Mouse (Mus musculus): ENCODE measurements around the gene Jmjd8.
A peak's percentile ranks its signal among the peaks of the same experiment; 100 is the strongest.

Jmjd8 gene

DNA sequence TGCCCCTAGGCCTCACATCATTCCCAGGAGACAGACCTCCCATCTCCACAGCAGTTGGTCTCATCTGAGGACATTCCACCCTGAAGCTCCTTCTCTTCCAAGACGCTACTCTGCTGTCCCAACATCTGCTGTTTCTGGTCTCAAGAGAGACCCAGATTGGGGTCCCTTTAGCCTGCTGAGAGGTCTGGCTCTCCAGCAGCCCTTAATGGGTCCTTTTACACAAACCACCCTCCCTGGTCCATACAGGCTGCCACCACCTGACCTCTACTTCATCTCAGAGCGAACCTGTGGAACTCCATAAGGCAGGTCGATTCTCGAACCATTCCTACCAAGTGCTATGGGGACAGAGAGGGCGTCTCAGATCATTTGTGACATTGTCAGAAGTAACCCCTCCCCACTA is 20.6 kb upstream of the Jmjd8 start:
- no peak for DNase-seq (ENCODE audit: extremely low read depth, insufficient read length, low spot score)

DNA sequence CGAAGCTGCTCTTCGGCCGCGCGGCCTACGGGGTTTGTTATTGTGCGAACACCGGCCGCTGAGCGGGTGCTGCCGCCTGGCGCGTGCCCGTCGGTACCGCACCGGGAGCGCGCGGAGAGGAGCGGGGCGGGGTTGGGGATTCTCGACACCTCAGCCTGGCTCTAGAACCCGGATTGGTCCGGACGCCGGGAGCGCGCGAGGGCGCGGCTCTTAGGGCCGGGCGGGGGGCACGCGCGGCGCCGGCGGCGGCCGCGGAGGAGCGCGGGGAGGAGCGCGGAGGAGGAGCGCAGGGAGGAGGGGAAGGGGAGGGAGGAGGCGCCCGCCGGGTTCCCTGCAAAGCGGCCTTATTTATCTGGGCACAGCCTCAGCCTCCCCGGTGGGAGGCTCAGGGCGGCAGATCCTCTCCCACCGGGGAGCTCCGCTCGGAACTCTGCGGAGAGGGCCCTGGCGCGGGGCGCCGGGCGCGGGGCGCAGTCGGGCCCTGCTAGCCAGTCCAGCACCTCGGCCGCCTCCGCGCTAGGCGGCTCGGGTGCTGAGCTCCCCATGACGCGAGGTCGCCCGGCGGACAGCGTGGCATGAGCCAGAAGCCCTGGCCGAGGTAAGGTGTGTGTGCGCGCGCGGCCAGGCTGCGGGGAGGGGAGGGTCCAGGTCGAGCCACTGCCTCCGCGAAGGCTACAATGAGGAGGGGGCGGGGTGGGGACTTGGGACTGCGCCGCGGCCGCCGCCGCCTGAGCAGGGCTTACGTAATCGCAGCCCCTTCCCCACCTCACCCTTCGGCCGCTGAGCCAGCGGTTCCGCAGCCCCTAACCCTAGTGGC is 19.7 kb upstream of the Jmjd8 start, which contains the start of gene Fbxl16:
Fbxl16 (plus strand) TSS at position 297 of the 817 bp plus-strand sequence.
- no peak for DNase-seq (ENCODE audit: extremely low read depth, insufficient read length, low spot score)

DNA sequence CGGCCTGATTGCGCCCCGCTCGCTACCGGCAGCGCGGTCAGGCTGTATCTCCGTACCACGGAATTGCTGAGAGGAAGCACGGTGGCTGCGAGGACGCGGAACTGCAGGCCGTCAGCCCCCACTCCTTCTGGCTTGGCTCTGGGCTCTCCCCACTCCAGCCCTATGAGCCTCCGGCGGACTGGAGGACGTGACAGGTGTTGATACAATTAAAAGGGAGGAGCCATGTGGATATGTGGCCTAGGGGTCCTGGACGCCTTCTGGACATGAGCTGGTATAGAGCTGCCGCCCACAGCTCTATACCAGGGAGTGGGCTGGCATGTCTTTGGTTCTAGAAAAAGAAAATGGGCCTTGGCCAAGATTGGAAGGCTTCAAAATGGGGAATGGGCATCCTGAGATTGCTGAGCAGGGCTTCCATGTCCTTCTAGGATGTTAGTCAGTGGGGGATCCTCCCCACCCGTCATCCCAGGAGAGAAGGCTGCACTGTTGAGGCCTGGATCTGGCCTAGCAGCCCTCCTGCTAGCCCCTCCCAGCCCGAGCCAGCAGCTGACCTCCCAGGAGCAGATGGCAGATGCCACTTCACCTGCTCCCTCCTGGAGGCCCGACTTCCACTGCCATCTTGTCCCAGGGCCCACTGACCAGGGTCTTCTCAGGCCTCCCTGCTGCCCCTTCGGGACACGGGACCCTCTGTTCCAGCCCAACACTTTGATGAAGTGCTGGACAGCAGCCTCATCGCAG is 18.9 kb upstream of the Jmjd8 start:
- no peak for DNase-seq (ENCODE audit: extremely low read depth, insufficient read length, low spot score)

DNA sequence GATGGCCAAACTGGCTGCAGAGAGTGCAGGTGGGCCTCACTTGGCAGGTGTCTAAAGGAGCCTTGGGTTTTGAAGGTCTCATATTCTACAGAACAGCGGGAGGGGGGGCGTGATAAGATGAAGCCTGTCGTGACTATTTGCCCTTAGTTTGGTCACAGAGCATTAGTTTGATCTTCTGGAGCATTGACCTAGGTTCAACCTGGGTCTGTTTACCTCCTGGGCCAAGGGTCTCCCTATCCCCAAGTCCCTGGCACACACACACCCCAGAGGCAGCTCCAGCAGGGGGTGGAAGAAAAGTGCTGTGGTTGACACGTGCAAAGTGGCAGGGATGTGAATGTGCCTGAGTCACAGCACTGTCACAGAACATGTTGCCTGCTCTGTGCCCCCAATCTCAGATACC is 17.8 kb upstream of the Jmjd8 start:
- DNase-seq (ENCODE audit: extremely low read depth, insufficient read length, low spot score), result no peak

DNA sequence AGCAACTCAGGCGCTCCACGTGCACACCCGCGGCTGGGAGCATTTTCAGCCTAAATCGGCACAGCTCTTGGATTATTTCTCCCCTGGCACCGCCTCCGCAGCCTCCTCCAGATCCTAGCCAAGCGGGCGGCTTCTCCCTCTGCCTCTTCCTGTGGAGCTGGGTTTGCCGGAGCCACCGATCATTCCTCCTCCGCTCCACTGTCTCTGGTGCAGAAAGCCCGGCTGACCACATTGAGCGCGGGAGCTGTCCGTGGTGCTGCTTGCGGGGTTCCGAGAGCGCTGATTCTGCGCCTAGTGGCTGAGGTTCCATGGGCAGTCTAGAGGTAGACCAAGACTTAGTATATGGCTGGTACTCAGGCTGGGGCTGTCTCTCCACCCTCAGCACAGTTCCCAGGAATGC is 15.2 kb upstream of the Jmjd8 start:
- no peak for DNase-seq (ENCODE audit: extremely low read depth, insufficient read length, low spot score)

DNA sequence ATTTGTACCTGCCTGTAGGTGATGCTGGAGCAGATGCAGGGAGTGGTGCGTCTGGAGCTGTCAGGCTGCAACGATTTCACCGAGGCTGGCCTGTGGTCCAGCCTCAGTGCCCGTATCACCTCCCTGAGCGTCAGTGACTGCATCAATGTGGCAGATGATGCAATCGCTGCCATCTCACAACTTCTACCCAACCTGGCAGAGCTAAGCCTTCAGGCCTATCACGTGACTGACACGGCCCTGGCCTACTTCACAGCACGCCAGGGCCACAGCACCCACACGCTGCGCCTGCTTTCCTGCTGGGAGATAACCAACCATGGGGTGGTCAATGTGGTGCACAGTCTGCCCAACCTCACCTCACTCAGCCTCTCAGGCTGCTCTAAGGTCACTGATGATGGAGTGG is 11.0 kb upstream of the Jmjd8 start:
- DNase-seq (ENCODE audit: extremely low read depth, insufficient read length, low spot score), result no peak

DNA sequence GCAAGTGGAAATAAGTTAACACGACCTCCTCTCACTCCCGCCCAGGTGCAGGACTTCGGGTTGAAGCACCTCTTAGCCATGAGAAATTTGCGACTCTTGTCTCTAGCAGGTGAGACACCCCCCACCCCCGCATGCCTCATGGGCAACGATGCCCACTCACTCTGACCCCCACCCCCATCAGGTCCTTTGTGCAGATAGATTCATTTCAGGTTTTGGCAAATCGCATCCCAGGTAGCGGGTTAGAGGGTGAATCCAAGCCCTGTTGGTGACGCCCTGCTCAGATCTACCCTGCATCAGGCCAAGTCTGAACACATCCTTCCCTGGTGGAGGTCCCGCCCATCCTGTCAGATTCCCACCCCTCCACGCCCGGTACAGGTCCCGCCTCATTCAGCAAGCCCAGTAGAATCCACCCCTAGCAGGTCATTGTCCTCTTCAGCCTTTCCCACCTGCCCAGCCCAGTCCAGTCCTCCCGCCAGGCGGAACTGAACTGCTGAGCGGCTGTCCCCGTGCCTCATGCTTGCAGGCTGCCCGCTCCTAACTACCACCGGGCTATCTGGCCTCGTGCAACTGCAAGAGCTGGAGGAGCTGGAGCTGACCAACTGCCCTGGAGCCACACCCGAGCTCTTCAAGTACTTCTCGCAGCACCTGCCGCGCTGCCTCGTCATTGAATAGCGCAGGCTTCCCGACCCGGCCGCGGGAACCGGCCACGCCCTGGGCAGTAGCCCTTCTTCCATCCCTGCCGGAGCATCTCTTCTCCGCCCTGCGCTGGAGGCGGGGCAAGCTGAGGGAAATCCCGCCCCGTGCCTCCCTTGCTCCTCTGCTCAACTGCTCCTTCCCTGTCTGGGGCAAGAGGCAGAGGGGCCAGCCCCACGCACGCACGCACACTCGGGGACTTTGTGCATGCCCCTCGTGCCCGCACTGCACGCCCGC is 9.6 kb upstream of the Jmjd8 start:
- DNase-seq (ENCODE audit: extremely low read depth, insufficient read length, low spot score), result peak; percentile 89

DNA sequence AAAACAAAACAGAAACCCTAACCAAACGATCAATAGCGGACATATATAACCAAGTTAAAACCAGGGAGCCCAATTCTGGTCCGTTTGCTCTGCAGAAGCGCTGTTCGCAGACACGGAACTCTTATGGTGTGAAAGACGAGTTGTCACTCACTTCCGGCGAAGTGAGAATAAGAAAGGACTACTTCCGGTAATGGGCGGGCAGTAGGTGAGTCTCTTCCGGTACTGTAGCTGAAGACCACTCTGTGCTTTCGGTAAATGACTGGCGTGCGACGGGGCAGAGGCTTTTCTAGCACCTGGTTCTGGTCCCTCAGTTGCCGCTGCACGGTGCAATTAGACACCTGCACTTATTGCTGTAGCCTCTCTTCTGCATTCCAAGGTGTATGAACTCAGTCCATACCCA is 5.2 kb upstream of the Jmjd8 start, which contains the start of gene Wdr24:
Wdr24 (plus strand) TSS at position 176 of the 400 bp plus-strand sequence.
- peak; percentile 62 for DNase-seq (ENCODE audit: extremely low read depth, insufficient read length, low spot score)

DNA sequence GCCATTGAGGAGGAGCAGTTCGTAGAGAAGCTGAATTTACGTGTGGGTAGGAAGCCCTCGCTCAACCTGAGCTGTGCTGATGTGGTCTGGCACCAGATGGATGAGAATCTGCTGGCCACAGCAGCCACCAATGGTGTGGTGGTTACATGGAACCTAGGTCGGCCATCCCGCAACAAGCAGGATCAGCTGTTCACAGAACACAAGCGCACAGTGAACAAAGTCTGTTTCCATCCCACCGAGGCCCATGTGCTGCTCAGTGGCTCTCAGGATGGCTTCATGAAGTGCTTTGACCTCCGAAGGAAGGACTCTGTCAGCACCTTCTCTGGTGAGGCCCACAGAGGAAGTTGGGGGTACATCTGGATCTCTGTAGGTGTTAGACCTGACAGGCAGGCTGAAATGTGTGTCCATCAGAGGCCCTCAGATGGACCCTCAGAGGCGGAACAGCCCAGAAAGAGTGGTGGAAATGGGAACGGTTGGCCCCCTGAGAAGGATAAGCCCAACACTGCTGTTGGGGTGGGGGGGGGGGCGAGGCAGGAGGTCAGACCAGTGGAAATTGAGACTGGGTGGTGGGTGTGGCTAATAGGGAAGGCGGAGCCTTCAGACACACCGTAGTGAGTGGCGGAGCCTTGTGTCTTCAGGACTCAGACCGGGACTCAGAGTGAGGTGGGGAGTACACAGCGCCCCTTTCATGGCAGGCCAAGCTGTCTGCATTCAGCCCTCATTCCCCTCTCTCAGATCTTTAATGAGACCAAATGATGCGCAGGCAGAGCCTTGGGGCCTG is 4.1 kb upstream of the Jmjd8 start:
- no peak for DNase-seq (ENCODE audit: extremely low read depth, insufficient read length, low spot score)

DNA sequence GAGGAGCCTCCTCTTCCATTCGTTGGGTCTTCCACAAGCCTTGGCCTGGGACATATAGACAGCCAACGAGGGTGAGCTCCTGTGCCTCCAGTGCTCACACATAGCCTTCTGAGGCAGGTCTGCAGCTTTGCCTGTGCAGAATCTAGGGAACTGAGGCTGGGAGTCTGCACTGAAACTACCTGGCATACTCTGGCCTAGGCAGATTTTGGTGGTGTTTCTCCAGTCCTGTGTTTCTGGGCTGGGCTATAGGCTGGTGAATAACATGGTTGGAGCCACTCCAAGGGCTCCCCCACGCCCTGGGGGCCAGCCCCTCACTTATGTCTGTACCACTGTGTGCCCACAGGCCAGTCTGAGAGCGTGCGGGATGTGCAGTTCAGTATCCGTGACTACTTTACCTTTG is 3.4 kb upstream of the Jmjd8 start:
- no peak for DNase-seq (ENCODE audit: extremely low read depth, insufficient read length, low spot score)

DNA sequence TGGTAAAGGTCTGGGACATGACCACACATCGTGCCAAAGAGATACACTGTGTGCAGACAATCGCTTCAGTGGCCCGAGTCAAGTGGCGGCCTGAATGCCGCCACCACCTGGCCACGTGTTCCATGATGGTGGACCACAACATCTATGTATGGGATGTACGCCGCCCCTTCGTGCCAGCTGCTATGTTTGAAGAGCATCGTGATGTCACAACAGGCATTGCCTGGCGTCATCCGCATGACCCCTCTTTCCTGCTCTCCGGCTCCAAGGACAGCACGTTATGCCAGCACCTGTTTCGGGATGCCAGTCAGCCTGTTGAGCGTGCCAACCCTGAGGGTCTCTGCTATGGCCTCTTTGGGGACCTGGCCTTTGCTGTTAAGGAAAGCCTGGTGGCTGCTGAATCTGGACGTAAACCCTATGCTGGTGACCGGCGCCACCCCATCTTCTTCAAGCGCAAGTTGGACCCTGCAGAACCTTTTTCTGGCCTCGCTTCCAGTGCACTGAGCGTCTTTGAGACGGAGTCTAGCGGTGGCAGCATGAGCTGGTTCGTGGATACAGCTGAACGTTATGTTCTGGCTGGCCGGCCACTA is 2.6 kb upstream of the Jmjd8 start:
- DNase-seq (ENCODE audit: extremely low read depth, insufficient read length, low spot score), result no peak

DNA sequence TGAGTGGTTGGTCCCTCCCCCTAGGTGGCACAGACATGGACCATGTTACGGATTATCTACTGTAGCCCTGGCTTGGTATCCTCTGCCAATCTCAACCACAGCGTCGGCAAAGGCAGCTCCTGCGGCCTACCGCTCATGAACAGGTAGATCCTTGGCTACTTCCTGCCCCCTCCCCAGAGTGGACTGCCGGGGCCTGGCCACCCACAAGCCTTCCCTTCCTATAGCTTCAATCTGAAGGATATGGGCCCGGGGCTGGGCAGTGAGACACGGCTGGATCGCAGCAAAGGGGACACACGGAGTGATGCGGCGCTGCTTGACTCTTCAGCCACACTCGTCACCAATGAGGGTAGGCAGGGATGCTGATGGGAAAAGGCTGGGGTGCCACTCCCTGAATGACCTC is 1.7 kb upstream of the Jmjd8 start:
- no peak for DNase-seq (ENCODE audit: extremely low read depth, insufficient read length, low spot score)

DNA sequence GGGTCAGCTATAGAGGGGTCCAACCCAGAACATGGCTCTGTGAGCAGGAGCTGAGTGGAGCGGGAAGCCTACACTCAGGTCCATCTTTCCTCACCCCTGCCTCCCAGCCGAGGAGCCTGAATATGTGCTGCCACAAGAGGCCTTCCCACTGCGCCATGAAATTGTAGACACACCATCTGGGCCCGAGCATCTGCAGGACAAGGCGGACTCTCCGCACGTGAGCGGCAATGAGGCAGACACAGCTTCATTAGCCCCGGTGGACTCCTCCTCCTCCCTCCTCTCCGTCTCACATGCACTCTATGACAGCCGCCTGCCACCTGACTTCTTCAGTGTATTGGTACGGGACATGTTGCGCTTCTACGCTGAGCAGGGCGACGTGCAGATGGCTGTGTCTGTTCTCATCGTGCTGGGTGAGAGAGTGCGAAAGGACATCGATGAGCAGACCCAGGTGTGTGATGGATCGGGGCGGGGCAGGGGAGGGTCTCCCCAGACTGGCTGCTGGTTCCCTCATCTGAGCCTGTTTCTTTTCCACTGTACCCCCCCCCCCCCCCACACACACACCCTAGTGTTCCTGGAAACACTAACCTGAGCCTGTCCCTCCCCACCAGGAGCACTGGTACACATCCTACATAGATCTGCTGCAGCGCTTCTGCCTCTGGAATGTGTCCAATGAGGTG is 983 bp upstream of the Jmjd8 start:
- no peak for DNase-seq (ENCODE audit: extremely low read depth, insufficient read length, low spot score)

DNA sequence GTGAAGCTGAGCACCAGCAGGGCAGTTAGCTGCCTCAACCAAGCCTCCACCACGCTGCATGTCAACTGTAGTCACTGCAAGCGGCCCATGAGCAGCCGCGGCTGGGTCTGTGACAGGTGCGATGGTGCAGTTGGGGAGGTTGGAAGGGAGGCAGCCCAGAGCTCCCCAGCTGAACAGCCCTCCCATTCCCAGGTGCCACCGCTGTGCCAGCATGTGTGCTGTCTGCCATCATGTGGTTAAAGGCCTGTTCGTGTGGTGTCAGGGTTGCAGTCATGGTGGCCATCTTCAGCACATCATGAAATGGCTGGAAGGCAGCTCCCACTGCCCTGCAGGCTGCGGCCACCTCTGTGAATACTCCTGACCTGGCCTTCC is 458 bp upstream of the Jmjd8 start:
- no peak for DNase-seq (ENCODE audit: extremely low read depth, insufficient read length, low spot score)

DNA sequence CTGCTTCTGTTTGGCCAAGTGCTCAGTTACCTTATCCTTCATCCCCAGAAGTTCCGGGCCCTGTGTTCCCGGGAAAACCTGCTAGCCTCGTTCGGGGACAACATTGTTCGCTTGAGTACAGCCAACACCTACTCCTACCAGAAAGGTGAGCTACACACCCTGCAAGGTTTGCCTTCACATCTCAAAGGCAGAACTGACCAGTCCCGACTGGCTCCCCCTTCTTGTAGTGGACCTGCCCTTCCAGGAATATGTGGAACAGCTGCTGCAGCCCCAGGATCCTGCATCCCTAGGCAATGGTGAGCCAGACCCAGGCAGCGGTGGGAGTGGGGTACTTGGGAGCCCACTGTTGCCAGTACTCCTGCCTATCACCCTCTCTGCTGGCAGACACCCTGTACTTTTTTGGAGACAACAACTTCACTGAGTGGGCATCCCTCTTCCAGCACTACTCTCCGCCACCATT is 921 bp downstream of the Jmjd8 start:
- no peak for DNase-seq (ENCODE audit: extremely low read depth, insufficient read length, low spot score)

DNA sequence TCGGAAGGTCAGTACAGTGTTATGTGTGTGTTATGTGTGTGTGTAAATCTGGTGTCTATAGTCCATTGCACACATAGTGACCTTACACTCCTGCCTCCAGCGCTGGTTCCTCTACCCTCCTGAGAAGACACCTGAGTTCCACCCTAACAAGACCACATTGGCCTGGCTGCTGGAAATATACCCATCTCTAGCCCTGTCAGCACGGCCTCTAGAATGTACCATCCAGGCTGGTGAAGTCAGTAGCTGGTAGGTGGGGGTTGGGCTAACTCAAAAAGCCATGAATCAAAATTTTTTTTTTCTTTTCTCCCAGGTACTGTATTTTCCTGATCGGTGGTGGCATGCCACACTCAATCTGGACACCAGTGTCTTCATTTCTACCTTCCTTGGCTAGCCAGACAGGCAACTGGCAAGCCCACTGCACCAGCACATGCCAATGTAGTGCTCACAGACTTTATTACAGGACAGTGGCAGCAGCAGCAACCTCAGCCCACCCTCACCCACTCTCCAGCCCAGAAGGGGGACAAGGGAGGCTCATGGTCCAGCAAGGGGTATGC is 1.6 kb downstream of the Jmjd8 start:
- DNase-seq (ENCODE audit: extremely low read depth, insufficient read length, low spot score), result no peak

DNA sequence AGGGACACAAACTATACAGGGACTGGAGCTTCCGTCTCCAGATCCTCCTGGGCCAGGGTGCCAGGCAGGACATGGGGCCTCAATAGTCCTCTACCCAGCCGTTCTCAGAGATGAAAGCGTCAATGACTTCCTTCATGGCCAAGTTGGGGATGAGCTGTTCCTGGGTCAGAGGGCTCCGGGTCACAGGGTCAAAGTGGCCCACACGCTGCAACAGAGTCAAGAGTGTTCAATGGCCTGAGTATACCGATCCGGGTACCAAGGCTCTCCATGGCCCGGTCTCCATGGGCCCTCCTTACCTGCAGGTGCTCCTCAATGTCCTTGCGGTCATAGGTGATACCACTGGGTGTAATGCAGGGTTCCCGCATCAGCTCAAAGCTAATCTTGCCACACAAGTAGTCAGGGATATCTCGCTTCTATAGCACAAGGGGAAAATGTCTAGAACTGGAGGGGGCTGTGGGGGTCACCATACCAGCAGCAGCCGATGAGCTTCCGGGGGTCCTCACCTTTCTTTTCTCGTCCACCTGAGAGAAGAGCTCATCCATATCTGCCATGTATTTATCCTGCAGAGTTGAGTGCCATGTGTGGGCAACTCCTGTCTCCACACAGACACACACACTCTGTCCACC is 2.3 kb downstream of the Jmjd8 start:
- no peak for DNase-seq (ENCODE audit: extremely low read depth, insufficient read length, low spot score)

DNA sequence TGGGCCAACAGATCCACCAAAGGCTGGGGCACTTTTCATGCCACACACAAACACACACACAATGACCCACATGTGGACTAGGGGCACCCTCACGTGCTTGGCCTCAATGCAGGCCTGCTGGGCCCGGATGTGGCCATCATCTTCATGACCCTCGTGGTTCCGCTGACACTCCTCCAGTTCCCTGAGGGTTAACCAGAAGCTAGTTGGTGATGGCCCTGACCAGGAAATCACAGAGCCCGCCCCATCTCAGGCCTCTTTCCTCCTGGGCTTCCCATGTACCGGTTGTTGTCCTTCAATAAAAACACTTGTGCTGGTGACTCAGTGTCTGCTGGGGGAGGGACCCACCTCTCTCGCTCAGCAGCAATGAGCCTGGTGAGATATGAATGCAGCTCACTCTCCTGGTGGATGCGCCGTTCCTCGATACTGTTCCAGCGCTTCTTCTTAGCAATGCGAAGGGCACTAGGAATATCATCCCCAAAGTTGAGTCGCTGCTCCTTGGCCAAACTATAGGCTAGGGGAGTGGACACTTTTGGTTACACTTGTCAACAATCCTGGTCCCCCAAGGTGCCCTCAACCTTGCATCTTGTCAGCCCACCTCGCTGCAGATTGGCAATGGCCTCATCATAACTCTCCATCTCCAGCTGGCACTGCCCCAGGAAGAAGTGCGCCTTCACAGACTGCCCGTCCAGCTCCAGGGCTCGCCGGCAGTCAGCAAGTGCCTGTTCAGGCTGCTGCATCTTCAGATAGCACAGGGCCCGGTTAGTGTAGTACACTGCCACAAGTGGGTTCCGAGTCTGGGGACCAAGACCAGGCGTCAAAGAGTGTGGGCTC is 3.0 kb downstream of the Jmjd8 start:
- no peak for DNase-seq (ENCODE audit: extremely low read depth, insufficient read length, low spot score)
